Mouse (Mus musculus) embryonic stem cell, embryonic (primary cell): Measurements from ENCODE around the gene Snx21.

Experiments
- CTCF ChIA-PET, 4 experiments: fragments of 300-600 bp in 2 of 4; fragments of 350-600 bp in 2 of 4; sonication (Branson Sonifier 250); formaldehyde crosslinking; loops; one replicate each; lab custom pipeline; 2022; ENCODE audit warnings: inconsistent platforms in 2 of 4; lab: Charles Lee
- POLR2A ChIA-PET, 4 experiments: fragments of 300-600 bp in 2 of 4; fragments of 350-600 bp in 2 of 4; sonication (Branson Sonifier 250); formaldehyde crosslinking; loops; one replicate each; lab custom pipeline; 2022; ENCODE audit warnings: antibody characterized with exemption in 4 of 4, inconsistent platforms in 1 of 4; lab: Charles Lee

Gene Snx21

GRCm38 (mm10) chr2:164785481-164786387 is at the start of gene Snx21:
Snx21 (plus strand) TSS chr2:164785823.
- ChIA-PET POLR2A (interaction anchor here (0.7 to 23.4 kb wide), 48 partner anchors 8 to 342 kb away, joined by 3 to 366 read pairs (median 4); partner anchors contain the start of genes Acot8 (in 3 of the 4), Ube2c (in 3 of the 4), Zswim3 (in 3 of the 4) and Ctsa (in 2 of the 4)), CTCF (interaction anchor here (0.6 to 5.3 kb wide), 27 partner anchors 8 to 587 kb away, joined by 3 to 91 read pairs (median 4); partner anchors contain the start of genes Acot8 (in 1 of the 4), Ctsa (in 1 of the 4), Neurl2 (in 1 of the 4) and Ube2c (in 1 of the 4))

- ChIA-PET POLR2A (interaction anchor here in 2 of 4 experiments (0.7 to 1.7 kb wide), 4 partner anchors 11 to 119 kb away, joined by 5 to 6 read pairs (median 5); partner anchors contain the start of genes Pltp (in 1 of the 2) and Ube2c (in 1 of the 2)), CTCF (interaction anchor here in 3 of 4 experiments (0.6 to 2.9 kb wide), 11 partner anchors 8 to 984 kb away, joined by 3 to 14 read pairs (median 4); partner anchors contain the start of genes Dnttip1 (in 1 of the 3) and Wfdc3 (in 1 of the 3))
These were observed 48.1 kb upstream of the Snx21 start for GRCm38 (mm10) chr2:164737377-164738090.

GRCm38 (mm10) chr2:164739876-164740275 is 45.7 kb upstream of the Snx21 start:
- ChIA-PET CTCF (interaction anchor here in 2 of 4 experiments (1.5 to 2.1 kb wide), 2 partner anchors 14 to 148 kb away, joined by 3 to 6 read pairs (median 6); no protein-coding TSS in a partner anchor), POLR2A (no interaction called here)

GRCm38 (mm10) chr2:164744987-164745386 is 40.6 kb upstream of the Snx21 start:
- ChIA-PET CTCF (interaction anchor here in 2 of 4 experiments (1.2 kb wide), 2 partner anchors 8 to 19 kb away, joined by 3 to 4 read pairs; no protein-coding TSS in a partner anchor), POLR2A (interaction anchor here in 2 of 4 experiments (0.6 to 2.5 kb wide), 8 partner anchors 12 to 341 kb away, joined by 3 to 11 read pairs (median 8); partner anchors contain the start of gene Zswim1 (in 1 of the 2))

- CTCF ChIA-PET, result interaction anchor here (0.6 to 1.2 kb wide), 6 partner anchors 9 to 120 kb away, joined by 3 to 4 read pairs (median 4); no protein-coding TSS in a partner anchor
- POLR2A ChIA-PET, result interaction anchor here (0.5 to 2.5 kb wide), 21 partner anchors 9 to 303 kb away, joined by 3 to 11 read pairs (median 4); partner anchors contain the start of genes Ube2c (in 2 of the 4), Acot8 (in 1 of the 4), Zswim1 (in 1 of the 4) and Zswim3 (in 1 of the 4)
These were observed 39.7 kb upstream of the Snx21 start, which contains the start of the genes Wfdc3 and Dnttip1 for GRCm38 (mm10) chr2:164745843-164746479. Wfdc3 (minus strand) TSS chr2:164745931. Dnttip1 (plus strand) TSS chr2:164745983.

- ChIA-PET POLR2A (interaction anchor here (0.8 to 2.5 kb wide), 17 partner anchors 10 to 228 kb away, joined by 3 to 11 read pairs (median 4); partner anchors contain the start of genes Ube2c (in 2 of the 4), Acot8 (in 1 of the 4), Zswim1 (in 1 of the 4) and Zswim3 (in 1 of the 4)), CTCF (no interaction called here)
These were observed 38.9 kb upstream of the Snx21 start for GRCm38 (mm10) chr2:164746693-164747092.

- ChIA-PET CTCF (interaction anchor here in 3 of 4 experiments (0.5 to 0.9 kb wide), 3 partner anchors 46 to 123 kb away, joined by 3 to 6 read pairs (median 5); no protein-coding TSS in a partner anchor), POLR2A (interaction anchor here (0.6 to 3.2 kb wide), 15 partner anchors 10 to 305 kb away, joined by 3 to 30 read pairs (median 4); partner anchors contain the start of genes Sdc4 (in 1 of the 4), Tnnc2 (in 1 of the 4) and Ube2c (in 1 of the 4))
These were observed 37.4 kb upstream of the Snx21 start for GRCm38 (mm10) chr2:164748191-164748590.

- CTCF ChIA-PET, result interaction anchor here in 2 of 4 experiments (0.9 to 2.2 kb wide), 2 partner anchors 45 kb away, joined by 3 to 9 read pairs; no protein-coding TSS in a partner anchor
These were observed 36.6 kb upstream of the Snx21 start for GRCm38 (mm10) chr2:164748991-164749390.

GRCm38 (mm10) chr2:164752454-164752853 is 33.2 kb upstream of the Snx21 start:
- ChIA-PET POLR2A (interaction anchor here in 3 of 4 experiments (1.1 to 11.6 kb wide), 6 partner anchors 9 to 42 kb away, joined by 3 to 114 read pairs (median 6); partner anchors contain the start of gene Ube2c (in 3 of the 3)), CTCF (interaction anchor here in 1 of 4 experiments (0.6 kb wide), 2 partner anchors 266 to 664 kb away, joined by 3 read pairs; no protein-coding TSS in a partner anchor)

More at GRCm38 (mm10) chr2:164748991-164749390, 36.6 kb upstream of the Snx21 start:
- POLR2A ChIA-PET, result interaction anchor here (0.5 to 3.2 kb wide), 19 partner anchors 9 to 306 kb away, joined by 3 to 30 read pairs (median 4); partner anchors contain the start of genes Gm20458 (in 1 of the 4), Sdc4 (in 1 of the 4), Tnnc2 (in 1 of the 4) and Ube2c (in 1 of the 4)

- ChIA-PET POLR2A (interaction anchor here in 3 of 4 experiments (0.7 to 11.6 kb wide), 8 partner anchors 8 to 284 kb away, joined by 3 to 114 read pairs (median 4); partner anchors contain the start of gene Ube2c (in 2 of the 3)), CTCF (interaction anchor here in 2 of 4 experiments (0.6 to 1.6 kb wide), 3 partner anchors 13 to 1261 kb away, joined by 3 to 4 read pairs (median 4); no protein-coding TSS in a partner anchor)
These were observed 31.5 kb upstream of the Snx21 start for GRCm38 (mm10) chr2:164754105-164754504.

GRCm38 (mm10) chr2:164754800-164755199 is 30.8 kb upstream of the Snx21 start:
- POLR2A ChIA-PET, result interaction anchor here (0.6 to 11.6 kb wide), 9 partner anchors 8 to 198 kb away, joined by 3 to 114 read pairs (median 5); partner anchors contain the start of genes Ube2c (in 2 of the 4) and Zswim1 (in 1 of the 4)
- CTCF ChIA-PET, result interaction anchor here in 2 of 4 experiments (0.6 to 1.6 kb wide), 2 partner anchors 14 to 1261 kb away, joined by 4 read pairs; no protein-coding TSS in a partner anchor

- ChIA-PET POLR2A (interaction anchor here (0.6 to 19.8 kb wide), 16 partner anchors 9 to 118 kb away, joined by 3 to 366 read pairs (median 4); partner anchors contain the start of genes Ube2c (in 3 of the 4), Dnttip1 (in 2 of the 4), Wfdc3 (in 2 of the 4) and Acot8 (in 1 of the 4)), CTCF (interaction anchor here in 2 of 4 experiments (0.6 to 0.9 kb wide), 2 partner anchors 36 to 240 kb away, joined by 4 read pairs; no protein-coding TSS in a partner anchor)
These were observed 27.8 kb upstream of the Snx21 start for GRCm38 (mm10) chr2:164757841-164758240.

GRCm38 (mm10) chr2:164758692-164759091 is 26.9 kb upstream of the Snx21 start:
- ChIA-PET CTCF (no interaction called here), POLR2A (interaction anchor here (0.6 to 19.8 kb wide), 12 partner anchors 9 to 144 kb away, joined by 3 to 366 read pairs (median 6); partner anchors contain the start of genes Ube2c (in 2 of the 4), Acot8 (in 1 of the 4), Dnttip1 (in 1 of the 4) and Snx21 (in 1 of the 4))

- ChIA-PET CTCF (interaction anchor here in 1 of 4 experiments (5.0 kb wide), 1 partner anchor 33 kb away, joined by 17 read pairs; no protein-coding TSS in a partner anchor), POLR2A (interaction anchor here (0.5 to 19.8 kb wide), 23 partner anchors 8 to 316 kb away, joined by 3 to 366 read pairs (median 7); partner anchors contain the start of genes Snx21 (in 3 of the 4), Ube2c (in 3 of the 4), Acot8 (in 1 of the 4) and Dnttip1 (in 1 of the 4))
These were observed 25.4 kb upstream of the Snx21 start for GRCm38 (mm10) chr2:164760059-164760833.
